Mouse (Mus musculus) ES-E14 (cell line): ENCODE measurements around the gene Adamtsl3. TPM values are rescaled to one million over a fixed set of nuclear protein-coding genes. Genes with fewer than 3 reads are reported as not detected.

Source experiments
- DNase-seq: peaks from one replicate; pipeline ENCODE4 v3.0.0-alpha.2; 2013; ENCODE audit warnings: low read depth, low spot score
- H3K27ac ChIP-seq: 2 replicates; pipeline ENCODE4 v1.5.1; 2012; ENCODE audit warnings: low read depth, mild to moderate bottlenecking, low read length, moderate library complexity, mixed read lengths; ENCODE audit not compliant: poor library complexity, insufficient read depth, severe bottlenecking
- H3K36me3 ChIP-seq: 2 replicates; pipeline ENCODE4 v1.6.1; 2012; ENCODE audit warnings: mild to moderate bottlenecking, low read length, moderate library complexity, mixed read lengths; ENCODE audit not compliant: control insufficient read depth, poor library complexity, insufficient read depth, severe bottlenecking
- H3K4me1 ChIP-seq, 2 experiments: fragments of 150-350 bp in 1 of 2; sonication (generic) in 1 of 2; 2 replicates each; pipeline ENCODE4 v1.6.1; 2012; ENCODE audit warnings: low read length in 2 of 2, mild to moderate bottlenecking in 1 of 2, mixed read lengths in 1 of 2; ENCODE audit not compliant: control insufficient read depth in 2 of 2, insufficient read depth in 2 of 2, poor library complexity in 1 of 2
- H3K4me3 ChIP-seq, 2 experiments: fragments of 150-350 bp in 1 of 2; sonication (generic) in 1 of 2; 2 replicates each; pipeline ENCODE4 v1.5.1; 2012; ENCODE audit warnings: low read length in 2 of 2, low read depth in 1 of 2, mild to moderate bottlenecking in 1 of 2, mixed read lengths in 1 of 2; ENCODE audit not compliant: insufficient read depth in 1 of 2, poor library complexity in 1 of 2, severe bottlenecking in 1 of 2
- H3K9ac ChIP-seq: 2 replicates; pipeline ENCODE4 v1.6.1; 2012; ENCODE audit warnings: low read depth, mild to moderate bottlenecking, low read length, mixed read lengths; ENCODE audit not compliant: poor library complexity, insufficient read depth, severe bottlenecking
- H3K9me3 ChIP-seq: fragments of 150-350 bp; sonication (generic); 2 replicates; pipeline ENCODE4 v1.6.1; 2012; ENCODE audit warnings: low read depth, mild to moderate bottlenecking, low read length; ENCODE audit not compliant: control insufficient read depth, insufficient read depth
- CHD2 ChIP-seq: IDR thresholded peaks from 2 replicates; pipeline ENCODE4 v1.6.1; 2014; ENCODE audit warnings: mild to moderate bottlenecking, low read depth, low read length, inconsistent platforms
- HCFC1 ChIP-seq: IDR thresholded peaks from 2 replicates; pipeline ENCODE4 v1.6.1; 2012; ENCODE audit warnings: low read length, inconsistent platforms, borderline replicate concordance; ENCODE audit not compliant: insufficient read depth
- MAFK ChIP-seq: IDR thresholded peaks from 2 replicates; pipeline ENCODE4 v1.6.1; 2014; ENCODE audit warnings: mild to moderate bottlenecking, low read depth, low read length, inconsistent platforms; ENCODE audit not compliant: insufficient read depth
- ZC3H11A ChIP-seq: IDR thresholded peaks from 2 replicates; pipeline ENCODE4 v1.6.1; 2012; ENCODE audit warnings: low read depth, mild to moderate bottlenecking, inconsistent platforms, low read length, borderline replicate concordance
- ZNF384 ChIP-seq: IDR thresholded peaks from 2 replicates; pipeline ENCODE4 v1.6.1; 2012; ENCODE audit warnings: low read depth, low read length, inconsistent platforms
- in situ Hi-C, 2 experiments: fragments of 600-800 bp; cut with MboI; formaldehyde crosslinking; loops; one replicate each; pipeline ENCODE4 v1.15.1; 2025; ENCODE audit warnings: low sequenced_read_pairs in 2 of 2, inconsistent platforms in 1 of 2; ENCODE audit not compliant: unreplicated experiment in 2 of 2
- total RNA-seq: library from RNA; depleted of rRNA; stranded (reverse); fragments of 300-350 nt; gene quantifications from 2 replicates; pipeline ENCODE4 v1.2.3, GENCODE M21; 2012

Adamtsl3 gene
- total RNA-seq, 1 experiment, result 0.71 TPM

DNA sequence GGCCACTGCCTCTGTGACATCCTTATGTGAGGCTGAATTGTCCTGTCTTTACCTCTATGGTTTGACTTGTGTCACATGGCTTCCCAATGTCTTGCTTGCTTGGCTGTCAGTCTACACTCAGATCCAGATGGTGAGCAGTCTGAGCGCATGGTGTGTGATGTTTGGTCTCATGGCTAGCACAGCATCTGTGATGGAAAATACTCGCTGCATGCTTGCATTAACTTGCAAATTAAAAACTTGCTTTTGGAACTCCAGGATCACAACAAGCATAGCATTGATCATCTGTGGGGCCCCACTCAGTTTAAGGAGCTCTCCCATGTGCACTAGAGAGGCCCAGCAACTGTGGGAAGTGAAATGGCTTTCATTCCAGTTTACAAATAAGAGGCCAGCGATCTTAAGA is 29.1 kb downstream of the Adamtsl3 start:
- no peak for DNase-seq
- no peak overlapping the region for H3K9ac ChIP-seq
- H3K9me3 ChIP-seq, result no peaks in the 10 kb centered on the region
- H3K27ac ChIP-seq, result no peak overlapping the region
- H3K4me1 ChIP-seq, result no peaks in the 10 kb centered on the region
- no peak for TF ChIP-seq ZNF384
- H3K4me3 ChIP-seq, result no peak overlapping the region
- in situ Hi-C loops, result no loop called here
- no peaks in the 10 kb centered on the region for H3K36me3 ChIP-seq

DNA sequence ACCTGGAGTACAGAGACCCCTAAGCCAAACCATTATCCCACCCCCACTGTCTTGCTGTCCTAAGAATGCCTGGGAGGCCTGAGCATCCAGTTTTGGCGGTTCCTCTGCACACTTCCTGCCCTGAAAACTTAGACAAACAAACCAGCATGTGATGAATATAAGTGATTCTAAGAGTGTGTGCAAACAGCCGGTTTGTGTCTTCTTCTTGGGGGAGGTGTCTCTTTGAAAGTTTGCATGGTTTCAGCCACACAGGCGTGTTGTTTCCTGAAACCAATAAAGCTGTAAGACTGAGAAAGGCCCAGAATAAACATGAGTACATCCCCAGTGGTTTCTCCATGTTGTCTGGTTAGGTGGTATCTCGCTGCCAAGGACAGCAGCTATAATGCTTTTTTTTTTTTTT is 30.6 kb downstream of the Adamtsl3 start:
- in situ Hi-C loops, result no loop called here
- Histone ChIP-seq H3K27ac (no peak overlapping the region), H3K4me1 (no peaks in the 10 kb centered on the region), H3K4me3 (no peak overlapping the region), H3K36me3 (no peaks in the 10 kb centered on the region), H3K9ac (no peak overlapping the region), H3K9me3 (no peaks in the 10 kb centered on the region)
- TF ChIP-seq MAFK (no peak), CHD2 (no peak), HCFC1 (no peak), ZNF384 (no peak), ZC3H11A (no peak)
- DNase-seq, result no peak

DNA sequence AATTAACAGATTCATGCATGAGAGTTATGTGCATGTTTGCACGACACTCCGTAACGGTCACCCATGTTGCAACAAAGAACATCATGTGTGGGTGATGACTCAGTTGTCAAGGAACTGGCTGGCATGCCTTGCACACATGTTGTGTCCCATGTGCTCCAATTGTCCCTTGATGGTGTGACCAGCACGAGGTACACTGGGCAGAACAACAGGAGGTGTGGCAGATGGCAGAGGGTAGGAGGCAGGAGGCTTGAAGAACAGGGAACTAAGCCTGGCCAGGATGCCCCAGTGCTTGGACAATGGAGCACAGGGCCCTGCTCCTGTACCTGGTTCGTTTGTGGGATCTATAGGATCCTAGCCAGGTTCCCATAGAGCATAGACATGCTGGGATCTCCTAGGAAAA is 31.0 kb downstream of the Adamtsl3 start:
- no peak overlapping the region for H3K27ac ChIP-seq
- in situ Hi-C loops, result no loop called here
- H3K4me3 ChIP-seq, result no peak overlapping the region
- H3K9me3 ChIP-seq, result no peaks in the 10 kb centered on the region
- no peaks in the 10 kb centered on the region for H3K36me3 ChIP-seq
- TF ChIP-seq ZC3H11A (no peak), CHD2 (no peak), HCFC1 (no peak), MAFK (no peak)
- no peak overlapping the region for H3K9ac ChIP-seq
- no peaks in the 10 kb centered on the region for H3K4me1 ChIP-seq
- DNase-seq, result no peak

DNA sequence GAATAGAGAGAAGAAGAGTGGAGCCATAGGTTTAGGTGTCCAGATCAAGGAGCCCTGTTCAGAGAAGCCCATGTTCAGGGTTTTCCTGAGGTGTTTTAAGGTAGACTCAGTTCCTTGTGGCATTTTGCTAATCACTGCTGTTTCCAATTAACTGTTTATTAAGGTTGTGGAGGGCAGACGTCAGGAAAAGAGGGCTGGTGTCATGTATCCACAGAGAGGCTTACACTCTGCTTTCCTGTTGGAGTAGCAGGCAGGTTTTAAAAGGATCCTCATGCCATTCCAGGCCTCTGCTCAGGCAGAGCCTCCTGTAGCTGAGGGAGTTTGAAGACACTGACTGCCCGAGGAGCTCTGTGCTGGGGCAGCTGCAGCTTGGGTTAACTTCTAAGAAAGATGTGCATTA is 32.6 kb downstream of the Adamtsl3 start:
- no peaks in the 10 kb centered on the region for H3K4me1 ChIP-seq
- no peaks in the 10 kb centered on the region for H3K36me3 ChIP-seq
- H3K4me3 ChIP-seq, result no peak overlapping the region
- TF ChIP-seq ZNF384, result no peak
- no peak for TF ChIP-seq ZC3H11A
- no peak for TF ChIP-seq CHD2
- TF ChIP-seq MAFK, result no peak
- no peak for TF ChIP-seq HCFC1
- no peaks in the 10 kb centered on the region for H3K9me3 ChIP-seq
- H3K27ac ChIP-seq, result no peak overlapping the region
- no peak for DNase-seq
- no peak overlapping the region for H3K9ac ChIP-seq
- in situ Hi-C loops, result no loop called here

DNA sequence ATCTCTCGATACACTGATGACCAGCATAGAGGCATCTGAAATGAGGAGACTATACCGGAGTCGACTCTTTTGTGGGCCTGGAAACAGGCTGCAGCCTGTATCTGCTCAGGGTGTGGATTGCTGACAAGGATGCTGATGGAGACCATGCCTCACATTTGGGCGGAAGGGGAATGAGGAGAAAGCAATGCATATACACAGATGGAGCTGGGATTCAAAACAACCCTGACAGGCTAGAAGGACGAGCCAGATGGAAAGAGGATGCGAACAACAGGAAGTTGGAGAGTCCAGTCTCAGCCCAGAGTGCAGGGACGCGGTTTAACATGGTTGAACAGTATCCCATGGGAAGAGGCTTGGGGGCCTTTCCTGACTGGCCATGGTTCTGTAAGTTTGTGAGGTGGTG is 34.6 kb downstream of the Adamtsl3 start:
- Histone ChIP-seq H3K9ac (no peak overlapping the region), H3K9me3 (no peaks in the 10 kb centered on the region), H3K4me1 (no peaks in the 10 kb centered on the region), H3K27ac (no peak overlapping the region), H3K4me3 (no peak overlapping the region), H3K36me3 (no peaks in the 10 kb centered on the region)
- no peak for DNase-seq
- TF ChIP-seq HCFC1, result no peak
- TF ChIP-seq CHD2, result no peak
- no peak for TF ChIP-seq ZC3H11A
- TF ChIP-seq ZNF384, result no peak
- TF ChIP-seq MAFK, result no peak
- in situ Hi-C loops, result no loop called here
